Mouse (Mus musculus) layer of hippocampus, postnatal 25 days (tissue): Measurements from ENCODE around the gene Slc2a13. TPM values are rescaled to one million over a fixed set of nuclear protein-coding genes. Genes with fewer than 3 reads are reported as not detected.

Source experiments
- DNase-seq, 2 experiments: peaks; one replicate each; pipeline ENCODE4 v3.0.0; 2022; ENCODE audit warnings: mixed read lengths in 2 of 2, low spot score in 1 of 2; ENCODE audit errors: extremely low spot score in 1 of 2
- total RNA-seq, 2 experiments: library from RNA; stranded (reverse); gene quantifications; 2 replicates each; pipeline ENCODE4 v1.2.3; 2021

The Slc2a13 gene
- total RNA-seq, 2 experiments from 2014 or later, result 66.9 to 71.3 TPM

DNA sequence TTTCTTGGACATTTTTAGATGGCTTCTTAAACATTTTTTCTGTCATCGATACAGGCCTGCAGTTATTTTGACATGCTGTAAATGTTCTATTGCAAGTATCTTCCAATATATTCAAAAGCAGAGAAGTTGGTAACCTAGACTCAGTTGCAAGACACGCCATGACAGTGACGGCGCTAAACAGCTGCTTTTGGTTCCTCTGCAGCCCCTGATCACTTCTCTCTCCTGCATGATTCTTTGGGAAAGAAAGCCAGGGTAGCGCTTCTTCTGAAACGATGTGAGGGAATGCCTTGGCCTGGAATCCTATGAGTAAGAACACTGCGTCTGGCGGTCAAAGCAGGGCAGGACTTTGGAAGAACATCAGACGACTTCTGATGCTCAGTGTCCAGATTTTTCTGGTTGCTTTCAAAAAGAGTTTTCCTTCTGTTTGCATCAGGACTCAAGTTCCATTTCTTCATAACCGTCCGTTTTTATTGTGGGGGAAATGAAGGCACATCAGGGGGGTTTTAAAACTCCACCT is 273.7 kb downstream of the Slc2a13 start:
- no peak for DNase-seq

DNA sequence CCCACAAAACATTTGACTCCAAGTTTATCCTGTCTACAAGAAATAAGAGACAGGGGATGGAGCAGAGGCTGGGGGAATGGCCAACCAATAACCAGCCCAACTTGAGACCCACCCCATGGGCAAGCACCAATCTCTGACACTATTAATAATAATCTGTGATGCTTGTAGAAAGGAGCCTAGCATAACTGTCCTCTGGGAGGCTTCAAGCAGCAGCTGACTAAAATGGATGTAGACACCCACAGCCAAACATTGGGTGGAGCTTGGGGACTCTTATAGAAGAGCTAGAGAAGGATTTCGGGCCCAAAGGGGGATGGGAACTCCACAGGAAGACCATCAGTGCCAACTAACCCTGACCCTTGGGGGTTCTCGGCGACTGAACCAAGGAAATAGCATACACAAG is 289.6 kb downstream of the Slc2a13 start:
- no peak for DNase-seq

DNA sequence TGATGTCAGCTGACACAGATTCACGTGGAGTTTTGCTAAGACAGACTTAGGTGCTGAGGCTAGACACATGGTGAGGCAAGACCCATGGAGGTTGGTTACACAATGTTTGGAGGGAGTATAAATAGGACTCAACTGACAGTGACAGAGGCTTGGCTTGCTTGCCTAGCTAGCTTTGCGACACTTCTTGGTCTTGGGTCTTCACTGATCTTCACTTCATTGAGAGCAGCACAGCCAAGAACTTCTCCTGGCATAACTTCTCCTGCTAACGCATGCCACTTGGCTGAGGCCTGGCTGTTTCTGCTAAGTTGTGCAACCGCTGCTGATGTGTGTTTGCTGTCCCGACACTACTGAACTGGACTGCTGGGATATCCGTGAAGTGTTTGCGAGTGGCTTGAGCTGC is 290.2 kb downstream of the Slc2a13 start:
- DNase-seq, result no peak

DNA sequence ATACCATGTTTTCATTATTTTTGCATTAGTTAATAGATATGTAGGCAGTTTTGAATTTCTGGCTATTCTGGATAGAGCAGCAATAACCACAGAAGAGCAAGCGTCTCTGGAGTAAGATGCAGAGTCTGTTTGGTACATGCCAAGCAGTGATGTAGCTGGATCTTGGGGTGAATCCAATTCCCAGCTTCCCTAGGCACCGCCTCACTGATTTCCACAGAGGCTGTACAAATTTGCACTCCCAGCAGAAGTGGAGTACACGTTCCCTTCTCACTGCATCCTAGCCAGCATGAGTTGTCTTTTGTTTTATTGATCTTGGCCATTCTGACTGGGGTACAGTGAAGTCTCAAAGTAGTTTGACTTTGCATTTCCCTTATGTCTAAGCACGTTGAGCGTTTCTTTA is 291.5 kb downstream of the Slc2a13 start:
- no peak for DNase-seq

- no peak for DNase-seq
Measured at GRCm38 (mm10) chr15:91279571-91279970, 293.5 kb downstream of the Slc2a13 start.

- no peak for DNase-seq
Measured at GRCm38 (mm10) chr15:91275961-91276360, 297.1 kb downstream of the Slc2a13 start.

DNA sequence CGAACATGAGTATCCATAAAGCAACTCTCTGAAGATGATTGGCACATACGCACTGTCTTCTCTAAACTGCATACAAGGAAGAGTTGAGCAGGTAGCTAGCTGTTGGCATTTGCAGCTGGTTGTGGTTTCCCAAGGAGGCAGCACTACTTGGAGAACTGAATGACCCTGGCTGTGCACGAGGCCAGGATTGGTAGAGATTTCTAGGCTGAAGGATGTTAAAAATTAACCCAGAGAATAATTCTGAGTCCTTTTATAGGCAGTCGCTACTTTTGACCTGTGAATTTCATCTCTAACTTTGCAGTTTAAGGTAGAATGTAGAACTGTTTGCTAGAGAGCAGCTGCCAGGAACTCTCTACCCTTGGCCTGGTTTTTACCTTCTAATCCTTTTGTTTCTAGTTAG is 304.5 kb downstream of the Slc2a13 start:
- no peak for DNase-seq

GRCm38 (mm10) chr15:91263926-91264325 is 309.1 kb downstream of the Slc2a13 start:
- no peak for DNase-seq

- no peak for DNase-seq
Measured at GRCm38 (mm10) chr15:91260578-91260977, 312.5 kb downstream of the Slc2a13 start.

DNA sequence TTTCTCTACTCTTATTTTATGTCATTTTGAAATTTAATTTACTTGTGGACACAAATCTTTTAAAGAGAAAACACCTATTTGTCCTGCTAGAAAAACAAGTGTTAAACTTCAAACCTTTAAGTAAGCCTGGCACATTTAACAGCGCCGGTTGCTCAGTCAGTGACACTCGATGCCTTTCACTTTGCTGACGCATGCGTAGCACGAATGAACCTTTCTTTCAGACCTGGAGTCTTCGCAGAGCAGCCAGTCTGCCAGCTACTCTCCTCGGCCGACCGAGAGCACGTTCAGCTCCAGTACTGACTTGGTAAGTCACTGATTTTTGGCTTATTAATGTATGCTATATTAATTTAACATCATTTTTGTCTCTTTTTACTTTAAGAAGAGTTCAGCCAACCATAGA is 315.9 kb downstream of the Slc2a13 start:
- no peak for DNase-seq

DNA sequence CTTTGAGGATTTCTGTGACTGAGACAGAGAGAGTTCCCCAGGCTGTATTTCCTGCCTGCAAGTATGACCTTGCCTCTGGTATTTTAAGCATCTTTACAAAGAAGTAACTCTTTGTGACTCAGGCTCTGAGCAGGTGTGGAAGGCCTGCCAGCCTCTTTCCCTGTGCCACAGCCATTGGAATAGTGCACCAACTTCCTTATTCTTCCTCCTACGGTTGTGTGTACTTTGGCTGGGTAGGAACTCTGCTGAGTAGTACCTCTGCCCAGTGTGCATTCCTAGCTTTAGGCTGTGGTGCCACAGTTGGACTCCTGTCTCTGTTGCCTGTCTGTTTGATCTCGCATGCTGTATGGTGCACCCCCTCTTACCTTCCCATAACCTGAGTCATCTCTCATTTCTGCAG is 317.8 kb downstream of the Slc2a13 start:
- DNase-seq, result no peak

DNA sequence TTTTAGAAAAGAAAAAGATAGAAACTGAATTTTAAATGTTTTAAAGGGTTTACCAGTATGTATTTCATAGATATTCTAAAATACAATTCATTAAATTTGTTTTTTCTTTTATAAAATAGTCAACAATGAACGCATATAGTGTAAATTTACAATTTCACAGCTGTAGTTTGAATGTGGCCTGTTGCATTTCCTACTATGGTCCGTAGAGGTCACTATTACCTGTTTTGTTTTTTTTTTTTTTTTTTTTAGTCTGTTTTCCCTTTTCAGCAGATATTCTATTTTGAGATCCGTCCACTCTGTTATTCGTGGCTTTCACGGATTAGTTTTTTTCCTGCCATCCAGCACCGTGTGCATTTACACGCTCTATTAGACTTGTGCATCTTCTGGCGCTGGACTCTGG is 320.1 kb downstream of the Slc2a13 start:
- no peak for DNase-seq

DNA sequence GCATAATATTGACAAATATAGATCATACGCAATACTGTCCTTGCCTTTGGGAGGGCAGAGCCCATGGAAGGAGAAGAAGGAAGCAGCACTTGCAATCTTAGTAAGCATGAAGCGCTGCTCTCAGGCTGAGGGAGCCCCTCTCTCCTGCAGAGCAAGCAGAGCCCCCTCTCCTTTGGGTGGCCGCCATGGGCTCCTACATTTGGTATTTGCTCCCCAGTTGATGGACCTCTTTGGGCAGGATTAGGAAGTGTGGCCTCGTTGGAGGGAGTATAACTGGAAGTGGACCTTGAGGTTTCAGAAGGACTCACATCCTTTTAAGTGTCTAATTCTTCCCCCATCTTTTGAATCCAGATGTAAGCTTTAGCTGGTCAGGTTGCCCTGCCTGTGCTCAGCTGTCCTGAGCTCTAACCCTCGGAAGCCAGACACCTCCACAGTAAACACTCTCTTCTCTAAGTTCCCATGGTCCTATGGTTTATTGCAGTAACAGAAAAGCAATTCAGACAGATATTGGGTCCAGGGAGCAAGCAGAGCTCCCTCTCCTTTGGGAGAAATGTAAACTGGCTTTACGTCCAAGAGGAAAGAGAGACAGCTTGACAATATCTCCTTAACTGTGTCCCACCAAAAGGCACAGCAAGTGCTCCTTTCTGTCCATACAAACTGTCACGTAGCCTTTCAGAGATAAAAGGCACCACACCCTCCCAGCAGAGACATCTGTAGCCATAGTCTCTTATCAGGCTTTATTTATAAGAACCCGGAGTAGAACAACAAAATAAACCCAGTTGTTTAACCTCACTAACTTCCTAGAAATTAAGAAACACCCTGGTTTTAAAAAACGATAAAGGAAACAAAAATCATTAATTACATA is 321.3 kb downstream of the Slc2a13 start:
- no peak for DNase-seq

GRCm38 (mm10) chr15:91250815-91251214 is 322.2 kb downstream of the Slc2a13 start:
- DNase-seq, result peak in 1 of 2 experiments; percentile 30

GRCm38 (mm10) chr15:91240683-91241335 is 332.3 kb downstream of the Slc2a13 start:
- no peak for DNase-seq

GRCm38 (mm10) chr15:91237294-91237693 is 335.8 kb downstream of the Slc2a13 start:
- no peak for DNase-seq

Other genes starting within 250 kb of the Slc2a13 start
- 10 to 100 TPM; 15.0 to 18.0 TPM for gene Lrrk2, start 99.9 kb upstream of the Slc2a13 start, total RNA-seq